Comparison of ENCODE assay signal across 9 mouse cellular contexts in genomic region chrX:159837379-159837778, GRCm38 (mm10).
A peak's percentile ranks its signal among the peaks of the same experiment; 100 is the strongest.
DNase-seq lines count a peak whose midpoint lies in the region; ATAC-seq and TF ChIP-seq lines count a peak whose summit lies in the region.
"Had no signal": no experiment of that assay in that cellular context is flagged by ENCODE, and none has a peak within 500 bp of the region (broad histone marks: within the 10 kb centered on the region; RNA-seq: fewer than 3 reads in every experiment).

No protein-coding gene starts in this region.

- peak; percentile 79 for ATAC-seq in hindbrain, embryonic 15.5 days (ENCODE audit: low FRiP score, low read depth)
- no peak for ATAC-seq in hindbrain, embryonic 11.5 days (ENCODE audit: low FRiP score)
- peak; percentile 68 for ATAC-seq in G1E (ENCODE audit: extremely low read depth, insufficient number of reproducible peaks, low FRiP score, poor library complexity, severe bottlenecking)
- 0 out of 2 replicates have a peak, but pooled peaks have one; percentile 39 for ATAC-seq in liver, embryonic 16.5 days (ENCODE audit: low read depth)

- no peak overlapping the region for H3K9ac ChIP-seq in hindbrain, embryonic 15.5 days
- no peak overlapping the region for H3K9ac ChIP-seq in hindbrain, embryonic 11.5 days (ENCODE audit: low read depth, low read length)
- H3K9ac ChIP-seq in liver, embryonic 16.5 days (ENCODE audit: low read depth, low read length), result no peak overlapping the region
- H3K9ac ChIP-seq: stomach, embryonic 15.5 days had no signal

- H3K4me1 ChIP-seq in hindbrain, embryonic 15.5 days (replicated peaks), result no peaks in the 10 kb centered on the region
- no peaks in the 10 kb centered on the region for H3K4me1 ChIP-seq in hindbrain, embryonic 11.5 days (replicated peaks; ENCODE audit: control insufficient read depth, insufficient read depth, low read length)
- peaks cover 4% of the 10 kb centered on the region; the same call in 1 of the 2 replicates for H3K4me1 ChIP-seq in G1E (ENCODE audit: insufficient read depth, low read depth, low read length)
- H3K4me1 ChIP-seq in liver, embryonic 16.5 days (ENCODE audit: control insufficient read depth, low read depth, low read length), result no peaks in the 10 kb centered on the region
- H3K4me1 ChIP-seq: stomach, embryonic 15.5 days had no signal

- no peaks in the 10 kb centered on the region for H3K9me3 ChIP-seq in hindbrain, embryonic 15.5 days
- no peaks in the 10 kb centered on the region for H3K9me3 ChIP-seq in hindbrain, embryonic 11.5 days (ENCODE audit: control insufficient read depth, low read length)
- no peaks in the 10 kb centered on the region for H3K9me3 ChIP-seq in G1E (replicated peaks)
- no peaks in the 10 kb centered on the region for H3K9me3 ChIP-seq in liver, embryonic 16.5 days (replicated peaks; ENCODE audit: control insufficient read depth, low read length)
- H3K9me3 ChIP-seq: stomach, embryonic 15.5 days had no signal

- 42% methylated on average over 1 of the region's 1 CpGs for whole genome bisulfite sequencing in hindbrain, embryonic 15.5 days
- 70% methylated on average over 1 of the region's 1 CpGs for WGBS in hindbrain, embryonic 11.5 days
- 15% methylated on average over 1 of the region's 1 CpGs for WGBS in liver, embryonic 16.5 days (ENCODE audit: insufficient replicate concordance)

- no peak overlapping the region for H3K4me3 ChIP-seq in hindbrain, embryonic 15.5 days
- H3K4me3 ChIP-seq in hindbrain, embryonic 11.5 days (ENCODE audit: low read depth, low read length), result no peak overlapping the region
- no peak overlapping the region for H3K4me3 ChIP-seq in G1E (ENCODE audit: low read depth, low read length)
- no peak overlapping the region for H3K4me3 ChIP-seq in liver, embryonic 16.5 days (ENCODE audit: low read depth, low read length)
- H3K4me3 ChIP-seq: stomach, embryonic 15.5 days had no signal

- 0 out of 2 replicates have a peak, but pooled peaks cover 2% of the 10 kb centered on the region for H3K27me3 ChIP-seq in hindbrain, embryonic 15.5 days
- H3K27me3 ChIP-seq in hindbrain, embryonic 11.5 days (ENCODE audit: control insufficient read depth, insufficient read depth, low read length), result no peaks in the 10 kb centered on the region; the same call in 1 of the 2 replicates
- H3K27me3 ChIP-seq in G1E (ENCODE audit: insufficient read depth, low read length), result no peaks in the 10 kb centered on the region
- no peaks in the 10 kb centered on the region for H3K27me3 ChIP-seq in liver, embryonic 16.5 days (ENCODE audit: control insufficient read depth, insufficient read depth, low read depth, low read length)

- no peak for DNase-seq in hindbrain, embryonic 11.5 days (ENCODE audit: low spot score)
- peak; percentile 4 for DNase-seq in G1E (ENCODE audit: low spot score)
- peak; percentile 26 for DNase-seq in cerebellum, adult 8-10 months
- DNase-seq in urinary bladder, postnatal 10 days (ENCODE audit: low spot score), result no peak
- no peak for DNase-seq in retina, embryonic 14.5 days (ENCODE audit: low spot score)
- DNase-seq in ovary, postnatal 10 days (ENCODE audit: low spot score), result no peak

- H3K4me2 ChIP-seq in hindbrain, embryonic 15.5 days, result no peak overlapping the region
- no peak overlapping the region for H3K4me2 ChIP-seq in hindbrain, embryonic 11.5 days (replicated peaks; ENCODE audit: low read depth, low read length)
- no peak overlapping the region for H3K4me2 ChIP-seq in liver, embryonic 16.5 days (ENCODE audit: low read depth, low read length)
- H3K4me2 ChIP-seq: stomach, embryonic 15.5 days had no signal

- H3K27ac ChIP-seq in hindbrain, embryonic 15.5 days (replicated peaks), result no peak overlapping the region
- no peak overlapping the region for H3K27ac ChIP-seq in hindbrain, embryonic 11.5 days (ENCODE audit: low read depth, low read length)
- H3K27ac ChIP-seq in liver, embryonic 16.5 days (ENCODE audit: low read length), result no peak overlapping the region
- H3K27ac ChIP-seq: stomach, embryonic 15.5 days had no signal

- TF ChIP-seq CTCF in G1E (IDR thresholded peaks at IDR 0.05; ENCODE audit: low read depth, low read length), result no peak

- no peaks in the 10 kb centered on the region for H3K36me3 ChIP-seq in hindbrain, embryonic 15.5 days
- no peaks in the 10 kb centered on the region for H3K36me3 ChIP-seq in hindbrain, embryonic 11.5 days (ENCODE audit: control insufficient read depth, insufficient read depth, low read length)
- H3K36me3 ChIP-seq in G1E (replicated peaks), result peaks cover 5% of the 10 kb centered on the region
- no peaks in the 10 kb centered on the region for H3K36me3 ChIP-seq in liver, embryonic 16.5 days (ENCODE audit: control insufficient read depth, insufficient read depth)
- H3K36me3 ChIP-seq: stomach, embryonic 15.5 days had no signal

Comparison
In these comparisons a context has a peak if more than half of its experiments do, and no peak if none do; other contexts are left out.
1. DNase-seq: peak in G1E (single experiment) and cerebellum, adult 8-10 months (single experiment); none in hindbrain, embryonic 11.5 days (single experiment), urinary bladder, postnatal 10 days (single experiment), retina, embryonic 14.5 days (single experiment) and ovary, postnatal 10 days (single experiment).